Mouse (Mus musculus) CD4-positive, CD25-positive, alpha-beta regulatory T cell, adult 9 weeks (primary cell): Measurements from ENCODE around the gene 5830473C10Rik. TPM values are rescaled to one million over a fixed set of nuclear protein-coding genes. Genes with fewer than 3 reads are reported as not detected.

Source experiments
- polyA plus RNA-seq: library from polyadenylated mRNA; unstranded; fragments of 100-300 nt; shearing (Covaris generic); gene quantifications from one replicate; pipeline ENCODE4 v1.2.1, GENCODE M21; 2017

5830473C10Rik gene
- not detected for polyA plus RNA-seq

GRCm38 (mm10) chr5:90560743-90561142, at the start of gene 5830473C10Rik:
Gene 5830473C10Rik (plus strand): TSS chr5:90561107.

DNA sequence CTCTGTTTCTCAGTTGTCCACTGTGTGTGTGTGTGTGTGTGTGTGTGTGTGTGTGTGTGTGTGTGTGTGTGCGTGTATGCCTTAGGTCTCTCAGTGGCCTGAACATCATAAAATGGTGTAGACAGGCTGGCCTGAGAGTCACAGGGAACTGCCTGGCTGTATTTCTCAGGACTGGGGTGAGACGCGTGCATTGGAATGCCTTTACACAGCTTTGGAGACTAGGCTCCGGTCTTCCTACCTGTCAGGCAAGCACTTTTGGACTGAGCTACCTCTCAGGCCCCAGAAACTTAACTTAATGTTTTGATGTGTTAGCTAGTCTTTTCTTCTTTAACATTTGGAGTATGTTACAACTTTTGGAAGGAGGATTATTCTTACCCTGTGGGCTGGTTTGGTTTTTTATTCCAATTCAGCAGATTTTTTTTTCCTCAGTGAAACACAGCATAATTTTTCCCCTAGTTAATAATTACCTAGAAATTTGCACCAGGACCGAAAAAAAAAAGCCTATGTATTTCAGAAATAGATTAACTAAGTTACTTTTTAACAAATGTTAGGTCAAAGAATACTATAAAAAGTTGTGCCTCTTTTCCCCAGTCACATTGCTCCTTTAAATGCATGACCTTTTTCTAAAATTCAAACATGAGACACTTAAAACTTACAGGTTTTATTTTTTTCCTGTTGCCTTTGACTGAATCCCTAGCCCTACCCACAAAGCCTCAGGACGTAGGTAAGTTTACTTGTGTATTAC, 42.4 kb upstream of the 5830473C10Rik start, which contains the start of gene Afm:
Gene Afm (plus strand): TSS at position 577 of the 745 bp plus-strand sequence.

GRCm38 (mm10) chr5:90640286-90641217, 79.6 kb downstream of the 5830473C10Rik start, which contains the start of gene Rassf6:
Gene Rassf6 (minus strand): TSS chr5:90640657.

Other genes with a start within 250 kb of the 5830473C10Rik start
- gene Ankrd17, start 194.5 kb upstream of the 5830473C10Rik start, polyA plus RNA-seq: 27.3 TPM
- gene Gm9958, start 193.9 kb upstream of the 5830473C10Rik start, polyA plus RNA-seq: 0.93 TPM
- not detected for gene Alb, start 100.2 kb upstream of the 5830473C10Rik start, polyA plus RNA-seq
- 12.0 TPM for gene Afp, start 70.4 kb upstream of the 5830473C10Rik start, polyA plus RNA-seq
- 0.87 TPM for gene Afm, start 42.2 kb upstream of the 5830473C10Rik start, polyA plus RNA-seq
- 1.7 TPM for gene Rassf6, start 79.5 kb downstream of the 5830473C10Rik start, polyA plus RNA-seq
- not detected for gene Cxcl5, start 198.3 kb downstream of the 5830473C10Rik start, polyA plus RNA-seq
- gene Ppbp, start 207.4 kb downstream of the 5830473C10Rik start, polyA plus RNA-seq: not detected
- gene Pf4, start 211.3 kb downstream of the 5830473C10Rik start, polyA plus RNA-seq: not detected
- gene Cxcl3, start 225.0 kb downstream of the 5830473C10Rik start, polyA plus RNA-seq: 0.82 TPM
- not detected for gene Cxcl15, start 233.4 kb downstream of the 5830473C10Rik start, polyA plus RNA-seq